Mouse (Mus musculus) lung, postnatal 4 days (tissue): ENCODE measurements around the gene Hs6st1.
"Not testable (repeated sequence)": the region's sequence is repeated elsewhere in the genome, so short reads cannot be mapped to it uniquely, and the experiment has no call there.

Source experiments
- DNase-seq, 2 experiments: peaks; one replicate each; pipeline ENCODE4 v3.0.0; 2021

Gene Hs6st1

DNA sequence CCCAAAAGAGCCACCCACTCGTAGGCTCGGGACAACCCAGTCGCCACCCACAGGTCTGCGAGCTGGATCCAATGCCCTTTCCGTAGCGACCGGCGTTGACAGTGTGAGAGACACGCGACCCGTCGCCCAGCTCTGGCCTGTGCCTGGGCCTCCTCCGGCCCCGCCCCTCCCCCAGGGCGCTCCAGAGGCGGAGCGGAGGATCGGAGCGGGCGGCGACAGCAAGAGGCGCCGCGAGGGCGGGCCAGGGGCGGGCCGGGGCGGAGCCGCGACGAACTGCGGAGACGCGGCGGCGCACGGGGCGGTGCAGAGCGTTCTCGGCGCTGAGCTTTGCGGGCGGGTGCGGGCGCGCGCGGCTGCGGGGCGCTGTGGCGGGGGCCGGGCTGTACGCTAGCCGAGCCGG is at the start of gene Hs6st1:
Gene Hs6st1, plus strand, starts transcription at position 325 of the 400 bp plus-strand sequence.
- DNase-seq: peak; percentile 95 to 97

DNA sequence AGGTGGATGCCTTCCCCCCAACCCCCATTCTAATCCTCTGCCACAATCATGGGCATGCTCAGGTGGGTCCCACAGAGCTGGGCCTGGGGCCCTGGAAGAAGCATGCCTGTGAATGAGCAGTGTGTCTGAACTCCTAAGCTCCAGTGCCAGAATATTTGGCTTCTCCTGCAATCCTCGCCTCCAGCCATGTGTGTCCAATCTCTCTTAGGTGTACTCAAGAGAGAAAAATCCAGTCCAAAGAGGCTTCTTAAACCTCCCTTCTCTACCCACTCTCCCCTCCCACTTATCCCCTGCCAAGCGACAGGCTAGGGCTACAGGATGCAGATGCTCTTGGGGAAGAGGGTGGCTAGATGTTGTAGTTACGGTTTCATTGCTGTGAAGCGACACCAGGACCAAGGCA is 49.6 kb upstream of the Hs6st1 start:
- peak in 1 of 2 experiments; percentile 9 for DNase-seq

DNA sequence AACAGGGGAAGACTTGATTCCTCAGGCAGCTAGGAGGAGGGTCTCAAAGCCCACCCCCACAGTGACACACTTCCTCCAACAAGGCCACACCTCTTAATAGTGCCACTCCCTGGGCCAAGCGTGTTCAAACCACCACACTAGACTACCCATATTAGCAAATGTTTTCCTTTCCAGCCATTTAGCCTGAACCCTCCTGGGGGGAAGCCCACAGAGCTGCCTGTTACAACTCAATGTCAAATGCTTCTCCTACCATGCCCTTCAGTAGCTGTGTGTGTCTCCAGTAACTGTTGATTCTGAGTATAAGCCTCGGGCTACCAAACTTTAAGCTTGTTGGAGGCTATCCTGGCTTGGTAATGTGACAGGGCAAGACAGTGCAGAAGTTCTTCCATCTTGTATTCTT is 49.0 kb upstream of the Hs6st1 start:
- DNase-seq: peak in 1 of 2 experiments; percentile 9

DNA sequence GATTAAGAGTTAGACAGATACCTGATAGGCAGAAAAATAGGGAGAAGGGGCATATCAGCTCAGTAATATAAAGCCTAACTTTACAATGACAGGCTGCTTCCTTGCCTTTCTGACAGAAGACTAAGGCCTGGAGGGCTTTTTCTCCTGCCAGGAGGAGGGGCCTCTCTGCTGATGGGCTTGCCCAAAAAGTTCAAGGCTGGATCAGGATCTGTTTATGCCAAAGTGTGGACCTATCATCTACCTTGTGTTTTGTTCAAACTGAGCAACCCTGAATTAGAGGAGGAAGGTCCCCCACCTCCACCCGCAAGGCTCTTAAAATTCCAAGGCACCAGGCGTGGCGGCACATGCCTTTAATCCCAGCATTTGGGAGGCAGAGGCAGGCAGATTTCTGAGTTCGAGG is 47.9 kb upstream of the Hs6st1 start:
- DNase-seq: no peak

DNA sequence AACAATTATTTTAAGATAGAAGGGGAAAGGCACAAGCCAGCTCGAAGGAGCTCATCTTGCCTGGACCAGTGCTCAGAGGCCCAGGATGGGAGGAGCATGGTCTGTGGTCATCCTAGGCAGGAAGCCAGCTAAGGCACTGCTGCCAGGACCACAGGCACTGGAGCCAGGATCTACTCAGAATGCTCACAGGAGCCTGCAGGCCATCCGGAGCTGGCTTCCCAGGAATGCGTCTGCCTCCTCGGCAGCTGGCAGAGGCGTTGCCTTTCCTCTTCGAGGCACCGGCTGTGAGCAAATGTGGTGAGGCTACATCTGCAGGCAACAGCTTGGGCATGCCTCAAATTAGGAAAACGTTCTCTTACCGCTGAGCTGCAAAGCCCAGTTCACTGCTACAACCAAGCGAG is 37.8 kb upstream of the Hs6st1 start:
- DNase-seq: peak; percentile 70 to 87

DNA sequence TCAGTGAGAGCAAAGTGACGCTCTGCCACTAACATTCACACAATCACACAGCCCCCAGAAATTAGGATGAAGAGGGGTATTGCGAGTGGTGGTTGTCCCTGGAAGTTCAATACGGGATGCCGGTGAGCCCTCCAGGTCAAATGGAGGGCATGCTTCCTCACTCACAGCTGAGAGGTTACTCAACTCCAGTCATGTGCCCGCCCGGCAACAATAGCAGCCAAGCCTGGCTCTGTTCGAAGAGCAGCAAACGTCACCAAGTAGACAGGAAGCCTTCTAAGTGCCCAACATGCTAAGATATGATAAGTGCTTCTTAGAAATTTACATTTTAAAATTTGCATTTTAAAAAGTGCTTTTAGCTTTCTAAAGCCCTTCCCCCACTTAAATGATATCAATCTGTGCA is 29.4 kb upstream of the Hs6st1 start:
- peak; percentile 45 to 69 for DNase-seq

DNA sequence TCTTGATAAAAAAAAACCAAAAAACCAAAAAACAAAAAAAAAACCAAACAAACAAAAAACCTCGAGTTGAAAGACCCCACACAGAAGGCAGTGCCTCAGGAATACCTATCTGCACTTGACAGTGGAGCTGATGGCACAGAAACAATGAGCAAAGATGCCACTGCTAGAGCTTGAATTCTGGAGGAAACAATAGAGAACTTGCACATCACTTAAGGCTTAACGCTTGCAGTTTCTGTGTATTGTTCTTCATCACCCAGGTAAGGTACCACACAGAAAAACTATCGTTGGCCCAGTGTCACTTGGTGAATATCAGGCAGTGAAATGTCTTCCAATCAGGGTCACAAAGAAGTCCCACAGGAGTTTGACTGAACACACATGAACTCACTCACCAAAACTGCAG is 26.1 kb upstream of the Hs6st1 start:
- DNase-seq: no peak

DNA sequence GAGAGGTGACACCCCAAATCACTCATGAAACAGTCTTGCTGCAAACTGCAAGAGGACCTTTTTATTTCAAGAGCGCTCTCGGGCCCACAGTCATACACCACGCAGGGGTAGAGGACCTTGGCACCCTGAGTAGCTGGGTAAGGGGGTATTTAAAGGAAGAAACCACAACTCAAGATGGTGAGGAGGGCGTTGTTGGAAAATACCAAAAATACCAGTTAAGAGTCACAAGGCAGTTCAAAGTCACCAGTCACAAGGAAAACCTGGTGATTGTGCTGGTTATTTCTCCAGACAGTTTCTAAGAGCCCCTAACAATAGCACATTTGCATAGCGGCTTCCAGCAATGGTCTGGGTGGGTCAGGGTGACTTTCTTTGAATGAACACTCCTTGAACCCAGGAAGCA is 24.4 kb upstream of the Hs6st1 start:
- DNase-seq: not testable (repeated sequence)

DNA sequence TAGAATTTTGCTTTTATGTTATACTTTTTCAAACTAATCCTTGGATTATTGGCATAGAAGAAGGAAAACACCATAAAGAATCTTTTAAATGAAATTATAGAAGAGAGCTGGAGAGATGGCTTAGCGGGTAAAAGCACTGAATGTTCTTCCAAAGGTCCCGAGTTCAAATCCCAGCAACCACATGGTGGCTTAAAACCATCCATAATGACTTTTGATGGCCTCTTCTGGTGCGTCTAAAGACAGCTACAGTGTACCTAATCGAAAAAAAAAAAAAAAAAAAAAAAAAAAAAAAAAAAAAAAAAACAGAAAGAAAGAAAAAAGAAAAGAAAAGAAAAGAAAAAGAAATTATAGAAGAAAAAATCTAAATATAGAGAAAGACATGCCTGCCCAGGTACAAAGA is 23.9 kb upstream of the Hs6st1 start:
- DNase-seq: no peak

DNA sequence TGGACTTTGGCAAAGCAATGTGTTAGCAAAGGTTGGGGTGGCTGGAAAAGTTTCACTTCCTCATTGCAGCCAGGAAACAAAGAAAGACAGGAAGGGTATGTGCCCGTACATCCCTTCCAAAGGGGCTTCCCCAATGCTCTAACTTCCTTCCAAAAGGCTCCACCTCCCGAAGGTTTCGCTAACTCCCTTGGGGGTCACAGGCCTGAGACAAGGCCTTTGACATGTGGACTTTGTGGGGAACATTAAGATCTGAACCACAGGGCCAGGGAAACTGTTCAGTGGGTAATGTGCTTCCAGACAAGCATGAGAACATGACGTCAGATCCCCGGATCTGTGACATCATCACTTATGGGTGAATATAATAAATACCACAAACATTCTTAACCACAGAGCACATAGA is 15.5 kb upstream of the Hs6st1 start:
- DNase-seq: peak in 1 of 2 experiments; percentile 30

DNA sequence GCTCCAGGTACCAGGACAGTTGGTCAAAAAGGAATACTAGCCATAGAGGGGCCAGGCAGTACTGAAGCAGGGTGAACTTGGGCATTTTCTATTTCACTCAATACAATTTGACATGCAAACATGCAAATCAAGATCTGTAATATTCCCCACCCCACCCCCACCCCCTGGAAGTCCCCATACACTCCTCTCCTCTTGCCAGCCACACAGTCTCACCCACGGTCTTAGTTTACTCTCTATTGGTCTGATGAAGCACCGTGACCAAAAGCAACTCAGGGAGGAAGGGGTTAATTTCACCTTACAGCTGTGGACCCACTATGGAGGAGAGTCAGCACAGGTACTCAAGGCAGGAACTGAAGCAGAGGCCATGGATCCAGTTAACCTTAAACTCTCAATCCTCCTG is 14.6 kb upstream of the Hs6st1 start:
- peak in 1 of 2 experiments; percentile 2 for DNase-seq

DNA sequence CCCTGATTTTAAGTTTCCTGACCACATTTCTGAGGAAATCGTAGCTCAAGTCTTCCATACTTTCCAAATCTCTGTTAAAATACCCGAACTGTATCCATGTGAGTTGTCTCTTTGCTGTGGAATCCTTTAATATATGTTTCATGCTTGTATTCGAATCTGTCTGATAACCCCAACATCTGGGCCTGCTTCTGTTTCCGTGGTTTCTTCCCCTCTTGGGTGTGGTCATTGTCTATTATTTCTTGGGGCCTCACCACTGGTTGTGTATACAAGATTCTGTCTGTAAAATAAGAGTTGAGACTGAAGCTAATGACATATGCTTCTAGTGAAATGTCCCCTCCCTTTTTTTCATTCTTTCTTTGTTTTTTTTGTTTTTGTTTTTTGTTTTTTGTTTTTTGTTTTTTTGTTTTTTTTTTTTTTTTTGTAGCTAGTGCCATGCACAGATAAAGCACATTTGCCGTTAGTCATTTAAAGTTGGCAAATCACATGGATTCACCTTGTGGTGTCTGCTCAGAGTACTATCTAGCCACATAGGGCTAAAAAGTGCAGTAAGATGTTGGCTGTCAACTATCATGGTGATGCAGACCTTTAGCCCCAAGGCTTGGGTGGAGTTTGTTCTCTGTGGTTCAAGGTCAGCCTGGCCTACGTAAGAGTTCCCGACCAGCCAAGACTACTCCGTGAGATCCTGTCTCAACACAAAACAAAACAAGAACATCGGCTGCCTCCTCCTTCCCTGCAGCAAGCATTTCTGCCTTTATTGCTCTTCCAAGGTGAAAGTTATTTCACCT is 13.8 kb upstream of the Hs6st1 start:
- peak in 1 of 2 experiments; percentile 4 for DNase-seq

DNA sequence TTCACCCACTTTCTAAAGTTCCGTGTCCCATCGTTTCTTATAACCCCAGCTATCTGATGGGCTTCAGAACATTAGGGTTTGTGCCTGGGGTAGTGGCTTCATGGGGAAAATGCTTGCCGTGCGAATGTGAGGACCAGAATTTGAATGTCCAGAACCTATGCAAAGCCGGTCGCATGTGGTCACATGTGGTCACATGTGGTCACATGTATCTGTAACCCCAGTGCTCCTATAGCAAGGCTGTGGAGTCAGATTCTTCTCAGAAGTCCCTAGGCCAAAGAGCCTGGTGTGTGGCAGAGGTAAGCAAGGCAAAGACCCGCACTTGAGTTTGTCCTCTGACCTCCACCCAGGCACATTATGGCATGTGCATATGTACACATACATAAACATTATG is 13.2 kb upstream of the Hs6st1 start:
- DNase-seq: peak in 1 of 2 experiments; percentile 3

DNA sequence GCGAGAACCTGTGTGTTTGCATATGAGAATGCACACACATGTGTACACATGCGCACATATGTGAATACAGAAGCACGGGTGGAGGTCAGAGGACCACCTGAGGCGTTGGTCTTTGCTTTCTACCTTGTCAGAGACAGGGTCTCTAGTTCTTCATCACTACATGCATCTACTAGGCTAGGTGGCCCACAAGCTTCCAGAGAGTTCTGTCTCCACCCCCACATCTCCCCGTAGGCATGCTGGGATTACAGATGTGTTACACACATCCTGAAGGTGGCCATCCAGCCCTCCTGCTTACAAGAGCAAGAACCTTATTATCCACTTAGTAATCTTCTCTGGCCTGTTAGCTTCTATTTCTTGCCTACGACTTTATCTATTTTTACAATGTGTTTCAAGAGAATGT is 8.8 kb upstream of the Hs6st1 start:
- DNase-seq: no peak

DNA sequence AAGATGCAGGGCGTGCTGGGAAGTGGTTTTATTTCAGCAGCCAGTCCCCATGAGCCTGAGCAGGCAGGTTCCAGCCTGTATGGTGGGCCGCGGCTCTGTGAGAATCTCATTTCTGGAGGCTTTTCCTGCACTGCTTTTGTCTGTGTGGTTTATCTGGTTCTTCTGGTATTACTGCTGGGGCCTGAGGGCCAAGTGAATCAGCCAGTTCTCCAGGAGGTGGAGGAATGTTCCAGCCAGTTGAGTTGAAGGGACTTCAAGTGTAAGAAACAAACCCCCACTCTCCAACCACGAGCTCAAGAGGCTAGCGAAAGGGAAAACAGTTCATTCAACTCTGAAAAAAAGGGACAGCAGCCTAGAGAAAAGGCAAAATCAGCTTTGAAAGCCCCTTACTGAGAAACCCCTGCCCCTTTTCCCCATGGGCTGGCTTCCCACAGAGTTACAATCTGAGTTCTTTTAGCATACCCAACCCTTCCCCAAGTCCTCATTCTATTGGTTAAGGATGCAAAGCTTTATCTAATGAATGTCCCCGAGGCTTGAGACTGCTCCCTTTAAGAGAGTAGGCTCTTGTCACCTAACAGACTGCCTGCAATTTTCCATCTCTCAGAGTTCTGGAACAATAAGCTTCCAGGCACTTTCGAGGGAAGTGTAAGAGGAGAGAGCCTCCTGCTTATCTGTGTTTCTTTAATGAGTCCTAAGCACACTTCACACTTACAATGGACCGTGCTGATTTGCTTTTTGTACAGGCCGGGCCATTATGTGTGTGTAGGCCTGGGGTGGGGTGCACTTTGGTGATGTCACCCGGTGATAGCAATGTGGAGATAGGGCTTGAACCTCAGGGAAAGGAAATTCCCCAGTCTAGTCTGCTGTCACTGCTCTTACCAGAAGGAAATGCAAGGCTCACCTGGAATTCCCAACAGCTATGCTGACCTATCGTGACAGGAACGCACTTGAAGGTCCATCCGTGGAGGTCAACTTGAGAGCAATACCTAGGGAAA is 7.9 kb upstream of the Hs6st1 start:
- DNase-seq: peak in 1 of 2 experiments; percentile 58

DNA sequence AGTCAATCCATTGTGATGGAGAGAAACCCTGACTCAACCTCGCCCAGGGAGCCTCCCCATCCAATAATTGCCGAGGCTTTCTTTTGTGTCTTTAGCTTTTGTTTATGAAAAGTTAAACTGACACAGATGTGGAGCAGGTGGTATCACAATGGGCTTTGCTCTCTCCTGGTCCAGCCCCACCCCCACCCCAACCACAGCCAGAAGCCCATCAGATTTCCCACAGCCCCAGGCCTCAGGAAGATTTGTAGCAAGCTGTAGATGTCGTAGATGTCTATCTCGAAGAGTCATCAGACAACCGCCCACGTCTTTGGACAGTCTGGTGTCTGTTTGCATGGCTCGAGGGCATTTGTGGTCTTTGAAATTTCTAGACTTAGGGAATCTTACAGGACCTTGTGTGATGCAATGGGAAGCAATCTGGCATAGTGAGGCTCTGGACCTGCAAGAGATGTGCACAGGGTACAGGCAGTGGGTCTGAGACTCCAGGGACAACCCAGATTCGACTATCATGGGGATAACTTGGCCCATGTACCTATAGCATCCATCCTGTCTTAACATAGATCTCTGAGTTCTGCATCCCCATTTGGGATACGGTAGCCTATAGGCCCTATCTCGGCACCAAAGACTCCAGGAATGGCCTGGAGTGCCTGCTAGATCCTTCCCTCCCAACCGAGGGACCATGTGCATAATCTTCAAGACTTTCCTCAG is 6.8 kb upstream of the Hs6st1 start:
- no peak for DNase-seq

DNA sequence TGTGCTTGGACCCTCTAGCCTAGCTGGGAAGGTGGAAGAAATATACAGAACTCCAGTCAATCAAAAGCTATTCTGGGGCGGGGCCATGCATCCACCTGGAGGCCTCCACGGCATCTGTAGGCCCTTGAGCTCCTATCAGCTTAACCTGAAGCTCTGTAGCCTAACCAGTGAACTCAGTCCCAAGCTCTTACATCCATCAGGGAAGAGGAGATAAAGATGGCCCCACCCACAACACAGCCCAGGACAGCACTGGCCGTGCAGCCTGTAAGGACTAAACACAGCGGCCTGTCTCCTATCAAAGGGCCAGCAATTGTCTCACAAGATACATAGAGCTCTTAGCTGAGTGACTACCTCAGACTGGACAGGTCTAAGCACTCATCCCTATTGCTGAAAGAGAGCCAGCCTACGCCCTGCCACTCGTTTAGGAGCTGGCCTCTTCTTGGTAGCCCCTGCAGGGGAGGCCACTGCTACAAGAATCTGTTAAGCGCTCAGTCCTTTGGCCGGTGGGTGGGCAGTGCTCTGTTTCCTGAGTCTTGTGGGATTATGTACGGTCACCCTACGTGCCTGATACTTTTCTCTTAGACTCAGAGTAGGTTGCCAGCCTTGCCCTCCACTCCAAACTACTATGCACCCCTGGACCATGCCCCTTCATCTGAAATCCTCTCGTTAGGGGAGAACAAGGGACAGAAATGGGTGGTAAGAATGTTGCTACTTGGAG is 6.0 kb upstream of the Hs6st1 start:
- DNase-seq: no peak

DNA sequence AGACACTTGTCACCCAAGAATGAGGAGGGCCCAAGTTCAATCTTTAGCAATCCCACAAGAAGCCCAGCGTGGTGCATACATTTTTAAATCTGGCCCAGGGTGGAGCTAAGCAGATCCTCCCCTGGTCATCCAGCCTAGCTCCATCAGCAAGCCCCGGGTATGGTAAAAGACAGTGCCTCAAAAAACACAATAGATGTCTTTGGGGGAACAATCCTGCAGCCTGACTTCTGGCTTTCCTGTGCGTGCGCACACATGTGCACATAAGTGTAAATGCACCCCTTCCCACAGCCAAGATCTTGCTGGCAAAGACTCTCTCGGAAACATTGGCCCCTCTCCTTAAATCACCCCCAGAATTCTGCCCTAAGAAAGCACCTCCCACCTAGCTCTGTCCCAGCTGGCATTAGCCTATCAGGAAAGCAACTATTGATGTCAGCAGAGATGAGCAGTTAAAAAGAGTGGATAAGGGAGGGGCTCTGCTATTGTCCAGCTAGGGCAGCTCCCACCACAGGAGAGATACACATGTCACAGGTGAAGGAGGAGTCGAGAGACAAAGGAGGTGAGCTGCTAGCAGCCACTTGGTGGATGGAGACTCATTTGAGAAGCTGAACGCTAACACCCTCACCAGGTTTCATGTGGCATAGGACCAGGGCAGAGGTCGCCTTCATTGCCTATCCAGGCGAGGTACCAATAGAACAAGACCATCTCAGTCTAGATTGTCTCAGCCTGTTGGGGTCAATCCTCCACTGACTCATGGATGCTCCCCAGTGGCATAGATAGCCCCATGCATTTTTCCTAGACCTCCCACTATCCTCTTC is 5.2 kb upstream of the Hs6st1 start:
- no peak for DNase-seq

DNA sequence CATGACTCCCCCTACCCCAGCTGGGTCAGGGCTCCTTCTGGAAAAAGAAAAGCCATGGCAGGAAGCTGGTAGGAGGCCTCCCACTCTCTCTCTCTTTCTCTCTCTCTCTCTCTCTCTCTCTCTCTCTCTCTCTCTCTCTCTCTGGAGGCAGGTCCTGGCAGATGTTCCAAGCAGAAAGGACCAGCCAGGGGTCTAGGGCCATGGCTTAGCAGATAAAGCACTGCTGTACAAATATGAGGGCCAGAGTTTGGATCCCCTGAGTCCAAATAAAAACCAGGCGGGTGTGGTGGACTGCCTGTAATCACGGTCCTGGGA is 4.6 kb upstream of the Hs6st1 start:
- no peak for DNase-seq

DNA sequence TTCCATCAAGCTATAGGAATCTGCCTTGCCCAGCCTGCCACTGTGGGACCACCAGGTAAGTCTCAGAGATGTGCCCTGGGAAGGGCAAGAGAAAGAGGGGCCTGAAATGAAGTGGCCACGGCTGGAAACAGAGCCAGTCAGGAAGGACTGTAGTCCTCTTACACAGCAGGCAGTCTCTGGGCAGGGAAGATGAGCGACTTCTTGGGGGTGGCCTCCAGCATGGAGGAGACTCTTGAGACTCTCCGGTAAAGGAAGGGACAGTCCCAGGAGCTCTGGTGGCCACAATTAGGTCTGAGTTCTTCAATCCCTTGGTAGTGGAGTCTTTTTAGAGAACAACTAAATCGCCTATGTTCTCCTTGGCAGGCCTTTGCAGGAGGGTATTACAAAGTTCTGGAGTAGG is 4.0 kb upstream of the Hs6st1 start:
- DNase-seq: no peak

DNA sequence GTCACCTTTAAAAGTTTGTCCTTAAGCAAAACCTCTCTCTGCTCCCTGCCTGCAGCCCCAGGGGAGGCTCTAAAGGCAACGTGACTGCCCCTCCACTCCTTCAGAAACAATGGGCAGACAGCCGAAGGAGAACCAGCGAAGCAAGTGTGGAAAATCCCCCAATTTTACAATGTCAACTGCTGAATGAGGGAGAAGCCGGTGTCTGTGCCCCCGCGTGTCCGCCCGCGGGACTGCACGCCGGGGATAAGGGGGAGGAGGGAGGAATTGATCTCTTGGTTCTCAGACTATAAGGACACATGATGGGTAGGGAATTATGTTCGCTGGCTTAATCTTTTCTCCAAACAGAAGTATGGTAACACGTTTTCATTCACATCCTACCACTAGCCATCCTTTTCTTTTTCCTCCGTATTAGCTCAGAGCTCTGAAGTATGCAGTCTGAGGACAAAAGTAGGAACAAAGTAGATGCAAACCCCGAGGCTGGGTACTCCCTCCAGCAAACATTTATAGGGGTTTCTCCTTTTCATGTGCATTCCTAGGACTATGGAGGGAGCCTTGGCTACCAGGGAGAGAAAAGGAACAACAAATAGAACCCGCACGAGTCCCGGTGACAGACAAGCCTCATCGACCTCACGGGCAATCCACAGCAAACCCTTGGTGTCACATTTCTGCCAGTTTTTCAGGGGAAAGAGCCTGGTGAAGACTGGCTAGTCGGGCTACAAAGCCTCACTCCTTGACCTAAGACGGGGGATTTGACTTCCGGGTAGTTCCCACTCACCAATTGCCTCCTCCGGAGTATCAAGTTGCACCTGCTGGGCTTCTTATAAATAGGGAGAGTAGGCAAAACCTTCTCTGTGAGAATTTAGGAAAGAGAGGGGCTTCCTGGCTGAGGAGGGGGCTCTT is 3.1 kb upstream of the Hs6st1 start:
- DNase-seq: peak; percentile 94 to 96
